Mouse (Mus musculus) megakaryocyte, embryonic 14.5 days (primary cell): ENCODE results near the gene Zc3h18.

Source experiments
- FLI1 ChIP-seq: IDR thresholded peaks from 2 replicates; pipeline ENCODE4 v1.6.1; 2012; ENCODE audit warnings: low read length, inconsistent platforms, mixed read lengths
- GATA1 ChIP-seq: IDR thresholded peaks from 3 replicates; pipeline ENCODE4 v1.6.1; 2012; ENCODE audit warnings: mixed read lengths, low read length, inconsistent platforms, borderline replicate concordance

- TF ChIP-seq GATA1 (no peak), FLI1 (no peak)
Measured at GRCm38 (mm10) chr8:122357641-122358040, 18.8 kb upstream of the Zc3h18 start.
